Mouse (Mus musculus): Measurements from ENCODE around the gene Ccdc137.

Gene Ccdc137

GRCm38 (mm10) chr11:120463536-120463935 is 5.6 kb downstream of the Ccdc137 start:
- DNase-seq = no peak

DNA sequence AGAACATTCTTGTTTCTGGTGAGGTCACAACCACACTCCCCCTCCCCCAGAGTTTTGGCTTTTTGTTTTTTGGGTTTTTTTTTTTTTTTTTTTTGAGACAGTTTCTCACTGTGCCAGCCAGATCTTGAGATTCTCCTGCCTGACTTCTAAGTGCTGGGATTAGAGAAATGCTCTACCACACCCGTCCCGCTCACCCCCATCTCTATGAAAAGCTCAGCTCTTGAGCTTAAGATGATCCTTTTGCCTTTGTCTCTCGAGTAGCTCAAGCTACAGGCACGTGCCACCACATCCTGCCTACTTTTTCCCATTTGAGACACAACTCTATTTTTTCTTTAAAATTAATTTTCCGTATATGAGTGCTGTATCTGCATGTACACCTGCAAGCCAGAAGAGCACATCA is 6.5 kb downstream of the Ccdc137 start:
- DNase-seq = no peak

DNA sequence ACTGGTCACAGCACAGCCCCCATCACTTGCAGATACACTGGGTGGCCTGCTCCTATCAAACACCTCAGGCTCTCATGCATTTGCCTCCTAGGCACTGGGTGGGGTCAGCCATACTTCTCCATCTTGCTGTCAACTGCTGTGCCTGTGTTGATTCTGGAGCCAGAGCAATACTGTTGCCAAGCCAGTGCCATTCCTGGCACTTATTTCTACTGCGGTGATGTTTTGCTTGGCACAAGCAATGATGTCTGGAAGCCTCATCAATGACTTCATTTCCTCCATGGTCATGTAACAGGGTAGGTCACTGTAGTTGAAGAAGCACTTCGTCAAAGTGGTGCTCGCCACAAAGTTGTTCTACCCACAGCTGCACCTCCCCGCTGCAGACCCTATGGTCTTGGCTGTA is 7.6 kb downstream of the Ccdc137 start:
- no peak for DNase-seq

- DNase-seq = peak; percentile 96 to 97
Measured at GRCm38 (mm10) chr11:120467051-120467735, 9.3 kb downstream of the Ccdc137 start, which contains the start of gene Arl16. Gene Arl16, minus strand, starts transcription at chr11:120467607.

DNA sequence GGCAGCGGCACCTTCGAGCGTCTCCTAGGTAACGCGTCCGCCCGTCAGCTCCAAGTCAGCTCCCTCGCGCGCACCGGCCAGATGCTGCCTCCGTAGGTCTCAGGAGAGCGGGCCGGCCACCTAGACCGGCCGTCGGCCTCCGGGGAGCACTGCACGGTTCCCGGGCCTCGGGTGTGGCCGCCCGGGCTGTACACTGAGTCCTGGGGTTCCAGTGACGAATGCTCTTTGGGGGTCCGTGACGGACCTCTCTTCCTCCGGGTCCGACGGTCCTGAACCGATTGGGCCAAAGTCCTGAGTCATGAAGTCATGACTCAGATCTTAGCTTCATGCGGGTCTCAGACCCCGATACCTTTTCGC is 9.8 kb downstream of the Ccdc137 start:
- DNase-seq = no peak

GRCm38 (mm10) chr11:120472052-120472451 is 14.1 kb downstream of the Ccdc137 start:
- DNase-seq = no peak

GRCm38 (mm10) chr11:120483448-120483934 is 25.6 kb downstream of the Ccdc137 start:
- DNase-seq = no peak

GRCm38 (mm10) chr11:120484265-120484981 is 26.5 kb downstream of the Ccdc137 start, which contains the start of gene Mrpl12:
Gene Mrpl12, plus strand, starts transcription at chr11:120484613.
- peak; percentile 91 to 94 for DNase-seq

DNA sequence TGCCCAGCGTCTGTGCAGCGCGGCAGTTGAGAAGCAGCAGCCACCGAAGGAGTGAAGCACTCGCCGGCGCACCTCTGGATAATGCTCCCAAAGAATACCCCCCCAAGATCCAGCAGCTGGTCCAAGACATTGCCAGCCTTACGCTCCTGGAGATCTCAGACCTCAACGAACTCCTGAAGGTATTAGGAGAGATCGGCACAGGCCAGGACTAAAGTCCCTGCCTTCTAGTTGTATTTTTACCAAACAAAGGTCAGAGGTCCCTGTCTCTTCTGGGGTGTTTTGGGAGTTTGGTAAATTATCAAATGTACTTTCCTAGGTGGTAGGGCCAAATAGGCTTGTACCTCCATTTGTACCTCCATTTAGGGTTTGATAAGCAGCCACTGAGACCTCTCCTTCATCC is 27.3 kb downstream of the Ccdc137 start:
- DNase-seq = no peak

GRCm38 (mm10) chr11:120488516-120488915 is 30.6 kb downstream of the Ccdc137 start:
- DNase-seq = no peak

DNA sequence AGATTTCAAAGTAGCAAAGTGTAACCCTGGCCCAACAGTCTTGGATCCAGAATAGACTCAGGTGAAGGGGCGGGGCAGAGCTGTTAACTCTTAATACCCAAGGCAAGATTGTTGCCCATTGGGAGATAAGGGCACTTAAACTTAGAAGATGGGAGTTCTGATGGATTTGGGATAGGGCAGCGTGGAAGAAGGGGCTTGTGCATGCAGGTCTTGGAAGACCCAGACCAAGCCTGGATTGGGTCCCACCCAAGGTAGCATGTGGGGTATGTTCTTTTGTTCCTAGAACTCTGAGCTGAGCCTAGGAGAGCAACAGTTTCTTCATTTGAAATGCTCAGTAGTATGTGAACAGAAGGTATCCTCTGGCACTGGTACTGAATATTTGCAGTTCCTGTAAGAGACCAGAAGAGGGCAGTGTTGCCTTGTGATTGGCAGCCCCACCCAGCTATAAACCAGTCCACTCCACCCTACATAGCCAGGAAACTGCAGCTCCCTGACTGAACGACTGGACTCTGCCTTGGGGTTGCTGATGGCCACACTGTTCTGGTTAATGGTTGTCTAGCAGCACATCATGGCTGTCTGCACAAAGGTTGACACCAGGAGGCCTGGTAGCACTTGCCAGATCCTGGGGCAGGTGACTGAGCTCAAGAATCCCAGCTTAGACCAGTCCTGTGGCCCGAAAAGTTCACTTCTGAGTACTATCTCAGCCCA is 31.3 kb downstream of the Ccdc137 start:
- peak; percentile 79 to 88 for DNase-seq

DNA sequence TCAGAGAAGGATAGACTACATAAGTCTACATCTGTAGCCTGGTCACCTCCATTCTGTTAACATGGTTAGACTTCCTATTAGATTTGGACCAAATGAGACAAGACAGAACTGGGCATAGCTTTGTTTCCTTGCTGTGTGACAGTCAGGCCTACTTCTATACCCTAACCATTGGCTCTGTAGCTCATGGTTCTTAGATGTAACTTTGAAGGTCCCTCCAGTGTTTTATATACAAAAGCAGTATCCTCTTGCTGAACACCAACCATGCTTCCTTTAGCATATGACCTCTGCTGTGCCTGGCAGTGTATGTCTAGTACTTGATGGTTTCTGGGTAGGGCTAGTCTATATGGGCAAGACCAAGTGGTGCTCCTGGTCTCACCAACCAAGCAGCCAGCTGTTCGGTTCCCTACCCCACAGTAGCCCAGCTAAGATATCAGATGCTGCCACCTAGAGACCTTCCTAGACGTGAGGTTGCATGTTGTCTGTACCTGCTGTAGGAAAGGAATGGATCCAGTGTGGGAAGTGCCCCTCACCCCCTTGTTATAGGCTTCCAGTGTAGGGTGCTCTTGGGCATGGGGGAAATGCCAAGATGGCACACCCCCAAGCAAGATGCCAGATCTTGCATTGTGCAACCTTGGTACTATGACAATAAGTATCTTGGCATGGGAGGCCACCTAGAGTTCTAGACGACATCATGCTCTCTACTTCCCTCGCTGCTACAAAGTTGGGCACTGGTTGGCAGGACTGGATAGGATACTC is 32.6 kb downstream of the Ccdc137 start:
- peak in 1 of 2 experiments; percentile 23 for DNase-seq

DNA sequence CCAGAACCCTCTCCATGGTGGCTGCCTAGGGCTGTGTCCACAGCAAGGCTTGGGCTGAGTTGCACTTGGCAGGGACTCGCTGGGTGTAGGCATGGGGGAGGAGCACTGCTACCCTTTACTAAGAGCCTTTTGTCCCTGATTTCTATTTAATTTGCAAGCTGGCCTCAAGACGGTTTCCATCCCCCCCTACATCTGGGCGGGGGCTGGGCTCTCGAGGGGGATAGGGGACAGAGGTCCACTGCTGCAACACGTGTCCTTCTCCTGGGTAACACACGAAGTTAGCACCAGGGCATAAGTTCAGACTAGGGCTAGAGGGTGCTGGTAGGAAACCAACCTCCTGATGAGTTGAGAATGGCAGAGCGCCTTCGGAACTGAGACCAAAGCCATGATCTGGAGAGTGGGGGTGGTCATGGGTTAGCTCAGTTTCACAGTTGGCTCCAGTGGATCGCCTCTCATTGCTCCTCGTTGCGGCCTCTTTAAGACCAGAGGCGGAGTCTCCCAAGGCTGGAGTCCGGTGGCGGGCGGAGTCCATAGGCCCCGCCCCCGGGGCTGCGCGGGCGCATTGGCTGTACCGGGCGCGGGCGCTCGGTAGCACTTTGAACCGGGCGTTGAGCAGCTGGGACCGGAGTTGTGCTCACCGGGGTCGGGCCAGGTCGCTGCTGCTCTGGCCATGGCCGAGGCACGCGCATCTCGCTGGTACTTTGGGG is 33.6 kb downstream of the Ccdc137 start, which contains the start of gene Slc25a10:
Gene Slc25a10 (plus strand): TSS at position 524 of the 707 bp plus-strand sequence.
- DNase-seq = peak; percentile 92 to 93

GRCm38 (mm10) chr11:120492024-120492877 is 34.3 kb downstream of the Ccdc137 start:
- peak; percentile 41 to 44 for DNase-seq

DNA sequence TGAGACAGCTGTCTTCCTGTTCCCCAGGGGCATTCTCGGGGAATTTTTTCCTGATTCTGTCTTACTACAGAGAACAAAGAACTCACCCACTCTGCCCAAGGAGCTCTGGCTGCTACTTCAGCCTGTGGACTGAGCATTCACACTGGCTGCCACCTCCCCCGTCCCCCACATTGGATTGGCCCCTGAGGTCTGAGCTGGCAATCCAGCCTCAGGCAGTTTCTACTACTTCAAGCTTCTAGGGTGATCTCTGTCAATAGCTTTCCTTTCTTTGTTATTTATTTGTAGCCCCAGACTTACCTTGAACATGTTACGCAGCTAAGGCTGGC is 34.9 kb downstream of the Ccdc137 start:
- peak in 1 of 2 experiments; percentile 30 for DNase-seq

DNA sequence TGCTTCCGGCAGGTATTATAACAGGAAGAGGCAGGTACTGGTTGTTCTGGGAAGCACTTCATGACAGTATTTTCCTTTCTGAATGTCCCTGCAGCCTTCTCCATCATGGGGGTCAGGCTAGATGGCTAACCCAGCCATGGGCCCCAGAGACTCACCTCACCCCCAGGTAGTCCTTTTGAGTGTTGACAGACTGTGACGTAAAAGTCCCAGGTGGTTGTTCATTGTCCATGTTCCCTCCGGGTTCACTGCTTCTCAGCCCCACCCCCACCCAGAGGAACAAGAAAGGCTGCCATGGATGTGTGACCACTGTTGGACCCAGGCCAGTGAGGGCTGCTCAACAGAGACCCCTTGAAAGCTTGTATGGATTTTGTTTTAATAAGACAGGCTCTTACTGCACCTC is 35.4 kb downstream of the Ccdc137 start:
- DNase-seq = peak in 1 of 2 experiments; percentile 24

GRCm38 (mm10) chr11:120493911-120494310 is 36.0 kb downstream of the Ccdc137 start:
- no peak for DNase-seq

GRCm38 (mm10) chr11:120497436-120497835 is 39.5 kb downstream of the Ccdc137 start:
- DNase-seq = no peak

GRCm38 (mm10) chr11:120498226-120498625 is 40.3 kb downstream of the Ccdc137 start:
- DNase-seq = no peak

GRCm38 (mm10) chr11:120498891-120499290 is 41.0 kb downstream of the Ccdc137 start:
- no peak for DNase-seq

DNA sequence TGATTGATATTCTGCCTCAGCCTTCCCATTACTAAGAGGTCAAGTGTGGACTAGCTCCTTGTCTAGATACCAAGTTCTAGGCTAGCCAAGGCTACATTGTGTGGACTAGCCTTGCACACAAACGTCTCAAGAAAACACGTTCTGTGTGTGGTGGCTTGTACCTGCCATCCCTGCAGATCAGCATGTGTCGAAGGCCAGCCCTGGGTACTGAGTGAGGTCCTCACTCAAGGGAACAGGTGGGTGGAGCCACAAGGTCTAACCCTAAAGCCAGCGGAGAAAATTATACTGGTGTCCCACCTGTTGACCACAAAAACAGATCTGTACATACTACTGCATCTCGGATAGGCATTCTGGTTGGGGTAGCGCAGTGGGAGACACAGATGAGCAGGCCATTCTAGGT is 42.0 kb downstream of the Ccdc137 start:
- no peak for DNase-seq
